Mouse (Mus musculus) stomach, embryonic 15.5 days (tissue): Measurements from ENCODE around the gene Haus2. TPM values are rescaled to one million over a fixed set of nuclear protein-coding genes. Genes with fewer than 3 reads are reported as not detected.

ENCODE experiments used
- ATAC-seq: fragments of 200-750 bp; cut with Nextera tagmentation; 2 replicates; pipeline ENCODE4 v1.8.0; 2017; ENCODE audit warnings: low read depth, moderate number of reproducible peaks, moderate TSS enrichment; ENCODE audit not compliant: insufficient read depth, low FRiP score
- H3K27ac ChIP-seq: fragments of 300-500 bp; sonication (generic); 2 replicates; pipeline ENCODE4 v1.5.1; 2015; ENCODE audit warnings: mild to moderate bottlenecking, inconsistent platforms
- H3K27me3 ChIP-seq: fragments of 300-500 bp; sonication (generic); replicated peaks from 2 replicates; pipeline ENCODE4 v1.6.1; 2015; ENCODE audit warnings: inconsistent platforms
- H3K36me3 ChIP-seq: fragments of 300-500 bp; sonication (generic); 2 replicates; pipeline ENCODE4 v1.6.1; 2015; ENCODE audit warnings: inconsistent platforms
- H3K4me1 ChIP-seq: fragments of 300-500 bp; sonication (generic); 2 replicates; pipeline ENCODE4 v1.6.1; 2015; ENCODE audit warnings: inconsistent platforms
- H3K4me2 ChIP-seq: fragments of 300-500 bp; sonication (generic); 2 replicates; pipeline ENCODE4 v1.6.1; 2015; ENCODE audit warnings: mild to moderate bottlenecking, inconsistent platforms
- H3K4me3 ChIP-seq: fragments of 300-500 bp; sonication (generic); replicated peaks from 2 replicates; pipeline ENCODE4 v1.5.1; 2015; ENCODE audit warnings: inconsistent platforms
- H3K9ac ChIP-seq: fragments of 300-500 bp; sonication (generic); 2 replicates; pipeline ENCODE4 v1.6.1; 2015; ENCODE audit warnings: inconsistent platforms
- H3K9me3 ChIP-seq: fragments of 300-500 bp; sonication (generic); 2 replicates; pipeline ENCODE4 v1.6.1; 2016; ENCODE audit warnings: inconsistent platforms
- WGBS: fragments of 180-500 bp; shearing (Covaris S2); methylation state at CpG from one replicate; pipeline ENCODE4 v1.1.7; 2015; 5-methylcytosine and 5-hydroxymethylcytosine counted together
- polyA plus RNA-seq: library from polyadenylated mRNA; unstranded; fragments of >200 nt; fragmentation: Nextera tagmentation; extraction: Ambion mirVana; gene quantifications from 2 replicates; pipeline ENCODE4 v1.2.1, GENCODE M21; 2015

Haus2 gene
- polyA plus RNA-seq, 1 experiment from 2014 or later, result 21.7 TPM

- Histone ChIP-seq H3K36me3 (no peaks in the 10 kb centered on the region), H3K4me1 (no peaks in the 10 kb centered on the region), H3K9ac (no peak overlapping the region), H3K27me3 (no peaks in the 10 kb centered on the region), H3K9me3 (no peaks in the 10 kb centered on the region), H3K4me2 (no peak overlapping the region), H3K4me3 (no peak overlapping the region), H3K27ac (no peak overlapping the region)
- no peak for ATAC-seq
- 74% methylated on average over 2 of the region's 2 CpGs for WGBS
Measured at GRCm38 (mm10) chr2:120654693-120655092, 45.5 kb downstream of the Haus2 start.

DNA sequence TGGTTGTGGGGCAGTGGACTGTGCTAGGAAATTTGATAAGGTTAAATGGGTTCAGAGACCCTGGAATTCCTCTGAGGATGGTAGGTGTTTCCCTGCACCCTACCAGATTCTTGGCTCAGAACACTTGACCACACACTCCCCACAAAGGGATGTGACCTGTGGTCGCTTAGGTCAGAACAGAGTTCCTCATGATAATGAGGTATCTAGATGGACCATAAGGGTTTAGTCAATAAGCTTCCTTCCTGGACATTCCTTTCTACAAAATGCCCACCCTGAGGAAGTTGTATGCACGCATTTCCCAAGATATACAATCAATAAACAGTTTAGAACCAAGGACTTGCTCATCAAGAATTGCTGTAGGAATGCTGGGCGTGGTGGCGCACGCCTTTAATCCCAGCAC, 46.7 kb downstream of the Haus2 start:
- WGBS, result 87% methylated on average over 5 of the region's 5 CpGs
- Histone ChIP-seq H3K9me3 (no peaks in the 10 kb centered on the region), H3K36me3 (no peaks in the 10 kb centered on the region), H3K27ac (no peak overlapping the region), H3K4me2 (no peak overlapping the region), H3K27me3 (no peaks in the 10 kb centered on the region), H3K9ac (no peak overlapping the region), H3K4me3 (no peak overlapping the region), H3K4me1 (no peaks in the 10 kb centered on the region)
- no peak for ATAC-seq

DNA sequence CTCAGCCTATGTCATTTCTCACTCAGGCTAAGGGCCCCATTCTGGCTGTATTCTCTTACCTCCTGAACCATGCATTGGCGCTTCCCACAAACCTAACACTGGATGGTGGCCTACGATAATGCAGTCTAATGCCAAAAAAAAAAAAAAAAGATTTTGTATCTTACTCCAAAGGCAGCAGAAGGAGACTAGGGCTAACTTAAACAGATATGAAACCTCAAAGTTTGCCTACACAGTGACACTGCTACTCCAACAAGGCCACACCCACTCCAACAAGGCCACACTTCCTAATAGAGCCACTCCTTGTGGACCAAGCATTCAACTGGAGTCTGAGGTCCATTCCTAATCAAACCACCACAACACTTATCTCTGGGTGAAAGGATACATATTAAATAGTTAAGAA, 47.5 kb downstream of the Haus2 start:
- ATAC-seq, result peak; percentile 68; the same call in 1 of the 2 replicates
- no peaks in the 10 kb centered on the region for H3K9me3 ChIP-seq
- H3K9ac ChIP-seq, result no peak overlapping the region
- no peaks in the 10 kb centered on the region for H3K36me3 ChIP-seq
- no peak overlapping the region for H3K27ac ChIP-seq
- no peak overlapping the region for H3K4me2 ChIP-seq
- no peaks in the 10 kb centered on the region for H3K27me3 ChIP-seq
- no peak overlapping the region for H3K4me3 ChIP-seq
- no peaks in the 10 kb centered on the region for H3K4me1 ChIP-seq
- WGBS, result 89% methylated on average over 2 of the region's 2 CpGs

DNA sequence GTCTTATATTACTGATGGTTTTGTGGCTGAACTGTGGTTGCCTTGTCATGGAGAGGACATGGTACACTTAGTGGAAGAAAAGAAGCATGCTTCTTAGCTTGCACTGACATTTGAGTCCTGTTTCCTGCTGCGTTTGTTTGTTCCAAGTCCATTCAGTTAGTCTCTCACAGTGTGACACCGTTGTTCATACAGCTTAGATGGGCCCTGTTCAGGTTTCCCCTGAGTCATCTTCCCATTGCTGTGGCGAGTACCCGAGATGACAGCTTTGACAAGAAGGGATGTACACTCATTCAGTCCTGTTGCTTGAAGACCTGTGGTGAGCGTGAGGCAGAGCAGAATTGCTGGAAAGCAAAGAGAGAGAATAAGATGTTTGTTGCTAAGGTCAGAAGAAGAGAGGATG, 49.3 kb downstream of the Haus2 start:
- H3K4me2 ChIP-seq, result no peak overlapping the region
- WGBS, result 72% methylated on average over 5 of the region's 5 CpGs

GRCm38 (mm10) chr2:120659318-120659717, 50.1 kb downstream of the Haus2 start:
- Histone ChIP-seq H3K4me3 (no peak overlapping the region), H3K4me1 (no peaks in the 10 kb centered on the region), H3K27me3 (no peaks in the 10 kb centered on the region), H3K4me2 (no peak overlapping the region), H3K27ac (no peak overlapping the region), H3K9ac (no peak overlapping the region), H3K36me3 (no peaks in the 10 kb centered on the region), H3K9me3 (no peaks in the 10 kb centered on the region)
- no peak for ATAC-seq

More for the DNA sequence above, 49.3 kb downstream of the Haus2 start:
- no peaks in the 10 kb centered on the region for H3K4me1 ChIP-seq
- H3K27me3 ChIP-seq, result no peaks in the 10 kb centered on the region
- no peak for ATAC-seq
- H3K9me3 ChIP-seq, result no peaks in the 10 kb centered on the region
- H3K9ac ChIP-seq, result no peak overlapping the region
- no peak overlapping the region for H3K4me3 ChIP-seq
- H3K27ac ChIP-seq, result no peak overlapping the region
- H3K36me3 ChIP-seq, result no peaks in the 10 kb centered on the region

- H3K9ac ChIP-seq, result no peak overlapping the region
- no peak overlapping the region for H3K27ac ChIP-seq
- no peak; the same call in 1 of the 2 replicates for ATAC-seq
- H3K4me3 ChIP-seq, result no peak overlapping the region
- H3K27me3 ChIP-seq, result no peaks in the 10 kb centered on the region
- H3K4me2 ChIP-seq, result no peak overlapping the region
- H3K36me3 ChIP-seq, result no peaks in the 10 kb centered on the region
- H3K4me1 ChIP-seq, result no peaks in the 10 kb centered on the region
- WGBS, result 68% methylated on average over 5 of the region's 5 CpGs
- no peaks in the 10 kb centered on the region for H3K9me3 ChIP-seq
Measured at GRCm38 (mm10) chr2:120660486-120661078, 51.4 kb downstream of the Haus2 start.

DNA sequence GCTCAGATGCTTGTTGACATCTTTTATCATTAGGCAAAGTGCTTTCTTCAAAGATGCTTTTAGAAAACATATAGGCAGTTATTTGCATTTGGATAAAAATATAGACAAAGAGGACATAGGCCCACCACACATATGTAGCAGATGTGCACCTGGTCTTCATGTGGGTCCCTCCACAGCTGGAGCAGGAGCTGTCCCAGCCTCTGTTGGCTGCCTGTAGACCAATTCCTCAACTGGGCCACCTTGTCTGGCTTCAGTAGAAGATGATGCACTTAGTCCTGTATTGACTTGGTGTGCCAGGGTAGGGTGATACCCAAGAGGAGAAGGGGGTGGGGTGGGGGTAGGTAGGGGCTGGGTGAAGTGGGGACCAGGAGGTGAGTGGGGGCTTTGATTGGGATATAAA, 53.6 kb downstream of the Haus2 start:
- Histone ChIP-seq H3K9ac (no peak overlapping the region), H3K36me3 (no peaks in the 10 kb centered on the region), H3K4me1 (no peaks in the 10 kb centered on the region), H3K9me3 (no peaks in the 10 kb centered on the region), H3K27ac (no peak overlapping the region), H3K4me3 (no peak overlapping the region), H3K27me3 (no peaks in the 10 kb centered on the region), H3K4me2 (no peak overlapping the region)
- ATAC-seq, result no peak

DNA sequence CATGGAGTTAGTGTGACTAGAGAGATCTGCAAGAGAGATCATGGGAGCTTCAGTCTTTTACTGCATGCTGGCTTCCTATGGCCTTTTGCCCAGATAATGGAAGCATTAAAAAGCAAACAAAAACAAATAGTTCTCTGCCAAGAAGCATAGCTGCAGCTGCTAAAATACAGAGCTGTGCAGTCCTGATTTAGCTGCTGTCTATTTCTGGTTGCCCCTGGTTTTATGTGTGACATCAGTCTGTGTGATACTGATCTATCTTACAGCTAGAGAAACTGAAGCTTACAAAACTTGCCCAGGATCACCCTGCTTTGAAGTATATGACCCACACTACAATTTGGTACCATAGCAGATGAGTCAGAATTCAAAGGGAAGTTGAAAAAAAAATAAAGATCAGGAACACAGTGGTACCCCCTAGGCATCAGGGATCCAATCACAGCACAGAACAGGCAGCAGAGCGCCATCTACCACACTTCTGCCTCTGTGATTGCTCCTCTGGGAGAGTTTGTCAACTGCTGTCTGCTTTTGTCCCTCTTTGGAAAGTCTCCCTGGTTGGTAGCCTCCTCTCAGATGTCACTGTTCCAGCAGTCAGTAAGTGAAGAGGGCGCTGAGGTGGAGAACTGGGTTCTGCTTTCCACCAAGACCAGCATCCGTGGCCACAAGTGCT, 54.4 kb downstream of the Haus2 start:
- 70% methylated on average over 3 of the region's 3 CpGs for WGBS
- no peak overlapping the region for H3K4me3 ChIP-seq
- H3K4me2 ChIP-seq, result no peak overlapping the region
- H3K9me3 ChIP-seq, result no peaks in the 10 kb centered on the region
- ATAC-seq, result no peak
- H3K36me3 ChIP-seq, result no peaks in the 10 kb centered on the region
- no peak overlapping the region for H3K9ac ChIP-seq
- no peak overlapping the region for H3K27ac ChIP-seq
- no peaks in the 10 kb centered on the region for H3K4me1 ChIP-seq
- no peaks in the 10 kb centered on the region for H3K27me3 ChIP-seq

DNA sequence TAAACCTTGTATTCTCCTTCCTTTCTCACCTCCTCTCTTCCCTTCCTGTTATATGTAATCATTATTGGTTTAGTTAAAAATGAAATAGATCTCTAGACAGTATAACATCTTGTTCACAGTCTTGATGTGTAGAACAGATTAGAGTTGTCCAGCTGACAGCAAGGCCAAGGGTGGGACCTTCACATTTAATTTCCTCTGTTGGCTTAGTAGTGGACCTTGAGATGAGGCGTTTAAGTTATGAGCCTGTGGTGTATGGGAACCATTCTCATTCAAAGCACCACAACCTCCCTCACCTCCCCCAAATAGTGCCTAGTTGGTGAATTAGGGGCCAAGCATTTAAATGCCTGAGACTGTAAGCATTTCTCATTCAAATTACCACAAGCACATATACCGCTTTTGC, 58.3 kb downstream of the Haus2 start:
- no peak overlapping the region for H3K4me3 ChIP-seq
- no peaks in the 10 kb centered on the region for H3K9me3 ChIP-seq
- no peak overlapping the region for H3K9ac ChIP-seq
- no peak for ATAC-seq
- no peak overlapping the region for H3K27ac ChIP-seq
- no peaks in the 10 kb centered on the region for H3K36me3 ChIP-seq
- no peaks in the 10 kb centered on the region for H3K4me1 ChIP-seq
- H3K4me2 ChIP-seq, result no peak overlapping the region
- WGBS, result 86% methylated on average over 2 of the region's 2 CpGs
- no peaks in the 10 kb centered on the region for H3K27me3 ChIP-seq

DNA sequence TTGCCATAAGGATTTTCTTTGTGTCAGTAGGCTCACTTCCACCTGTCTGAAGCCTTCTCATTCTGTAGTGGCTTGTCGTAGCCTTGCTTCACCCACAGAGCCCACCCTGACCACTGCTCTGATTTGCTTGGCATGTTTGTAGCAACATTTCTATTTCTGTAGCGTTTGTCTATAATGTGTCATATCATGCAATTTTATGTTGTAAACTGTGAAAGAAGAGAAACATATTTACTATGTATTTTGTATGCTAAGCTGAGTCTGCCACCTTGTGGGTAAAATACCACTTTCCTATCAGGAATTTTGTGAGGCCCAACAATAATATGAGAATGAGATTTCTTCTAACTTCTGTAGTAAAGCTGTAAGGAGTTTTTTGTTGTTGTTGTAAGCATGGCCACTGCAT, 61.1 kb downstream of the Haus2 start:
- no peaks in the 10 kb centered on the region for H3K9me3 ChIP-seq
- H3K4me1 ChIP-seq, result no peaks in the 10 kb centered on the region
- H3K27me3 ChIP-seq, result no peaks in the 10 kb centered on the region
- no peak overlapping the region for H3K4me2 ChIP-seq
- WGBS, result 64% methylated on average over 2 of the region's 2 CpGs
- H3K9ac ChIP-seq, result no peak overlapping the region
- no peak overlapping the region for H3K4me3 ChIP-seq
- no peaks in the 10 kb centered on the region for H3K36me3 ChIP-seq
- ATAC-seq, result no peak
- H3K27ac ChIP-seq, result no peak overlapping the region
